Mouse (Mus musculus): ENCODE results near the gene Tmem30c. TPM values are rescaled to one million over a fixed set of nuclear protein-coding genes. Genes with fewer than 3 reads are reported as not detected.

Tmem30c gene
- polyA plus RNA-seq, 1 experiment from 2014 or later, result 0.05 TPM

DNA sequence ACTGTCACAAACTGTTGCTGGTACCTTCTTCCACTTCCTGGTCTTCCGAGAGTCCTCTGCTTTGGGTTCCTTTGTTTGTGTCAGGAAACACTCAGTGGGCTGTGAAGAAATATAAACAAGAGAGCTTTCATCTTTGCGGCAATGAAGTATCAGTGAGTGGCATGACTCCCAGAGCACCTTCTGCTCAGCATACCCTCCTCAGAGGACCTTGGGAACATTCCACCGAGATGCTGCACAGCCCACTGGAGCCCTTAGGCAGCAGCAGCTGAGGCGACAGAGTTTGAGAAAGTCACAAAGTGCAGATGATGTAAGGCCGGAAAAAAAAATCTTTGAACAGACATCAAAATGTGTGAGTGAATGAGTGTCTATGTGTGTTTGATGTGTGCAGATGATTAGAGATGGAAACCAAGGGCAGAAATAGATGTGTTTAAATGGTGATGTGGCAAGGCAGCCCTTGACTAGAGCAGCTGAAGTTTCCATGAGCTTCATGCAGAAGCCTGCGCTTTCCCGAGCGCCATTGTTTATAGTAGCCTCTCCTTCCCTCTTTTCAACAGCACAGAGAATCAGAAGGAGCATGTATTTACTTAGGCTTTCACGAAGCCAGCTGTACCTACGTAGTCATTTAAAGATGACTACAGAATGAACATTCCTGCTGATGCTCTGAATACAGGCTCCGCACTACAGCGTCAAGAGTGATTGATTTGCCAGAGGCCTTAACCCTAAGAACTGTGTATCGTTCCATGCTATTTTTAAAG, 25.4 kb upstream of the Tmem30c start:
- H3K4me1 ChIP-seq, result peaks cover 2% of the 10 kb centered on the region; the same call in 1 of the 2 replicates
- H3K9ac ChIP-seq, result no peak overlapping the region
- no peak overlapping the region for H3K4me2 ChIP-seq (replicated peaks)
- 0 out of 2 replicates have a peak, but pooled peaks cover 12% of the 10 kb centered on the region for H3K9me3 ChIP-seq (replicated peaks)
- no peak overlapping the region for H3K4me3 ChIP-seq (replicated peaks)
- H3K36me3 ChIP-seq, result no peaks in the 10 kb centered on the region
- no peaks in the 10 kb centered on the region for H3K27me3 ChIP-seq
- no peak for ATAC-seq (ENCODE audit: insufficient number of reproducible peaks, low FRiP score, low TSS enrichment, low read depth)
- H3K27ac ChIP-seq (replicated peaks), result peak overlapping the region; percentile 44
- 54% methylated on average over 13 of the region's 13 CpGs for WGBS

DNA sequence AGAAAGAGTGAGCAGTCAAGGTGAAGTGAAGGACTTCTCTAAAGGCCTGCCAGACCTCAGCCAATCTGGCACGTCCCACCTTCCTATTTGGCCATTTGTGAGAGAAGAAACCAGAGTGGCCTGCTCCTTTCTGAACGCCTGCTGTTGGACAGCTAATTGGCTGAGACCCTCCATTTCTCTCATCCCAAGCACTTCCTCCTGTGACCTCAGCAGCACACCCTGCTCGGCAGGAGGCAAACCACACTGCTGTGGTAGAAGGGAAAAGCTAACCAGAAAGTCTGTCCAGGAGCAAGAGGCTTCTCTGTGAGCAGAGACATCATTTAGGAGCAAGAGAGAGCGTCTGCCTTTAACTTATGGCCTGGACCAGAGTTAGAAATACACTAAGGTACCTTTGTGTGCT, 24.5 kb upstream of the Tmem30c start:
- 0 out of 2 replicates have a peak, but pooled peaks cover 12% of the 10 kb centered on the region for H3K9me3 ChIP-seq (replicated peaks)
- no peaks in the 10 kb centered on the region for H3K27me3 ChIP-seq
- H3K4me2 ChIP-seq (replicated peaks), result no peak overlapping the region
- no peak for ATAC-seq (ENCODE audit: insufficient number of reproducible peaks, low FRiP score, low TSS enrichment, low read depth)
- no peak overlapping the region for H3K27ac ChIP-seq (replicated peaks)
- H3K36me3 ChIP-seq, result no peaks in the 10 kb centered on the region
- peaks cover 2% of the 10 kb centered on the region; the same call in 1 of the 2 replicates for H3K4me1 ChIP-seq
- H3K4me3 ChIP-seq (replicated peaks), result no peak overlapping the region
- no peak overlapping the region for H3K9ac ChIP-seq
- WGBS, result 71% methylated on average over 4 of the region's 4 CpGs

DNA sequence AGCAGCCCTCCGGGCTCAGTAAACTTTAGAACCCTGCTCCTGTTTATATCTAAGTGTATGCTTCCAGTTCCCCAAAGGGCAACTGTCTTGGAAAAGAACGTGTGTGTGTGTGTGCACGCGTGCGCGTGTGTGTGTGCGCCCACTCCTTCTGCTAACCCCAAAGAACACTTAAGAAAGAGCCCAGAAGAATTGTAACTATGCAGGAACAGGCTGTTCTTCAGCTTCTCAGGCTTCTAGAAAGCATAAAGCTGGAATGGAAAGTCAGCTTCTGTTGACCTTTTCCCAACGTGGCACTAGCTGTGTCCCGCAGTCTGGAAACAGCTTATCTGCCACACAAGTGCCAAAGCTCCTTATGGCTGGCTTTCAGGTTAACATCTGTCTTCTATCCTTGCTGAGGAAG, 22.4 kb upstream of the Tmem30c start:
- Histone ChIP-seq H3K27me3 (no peaks in the 10 kb centered on the region), H3K4me1 (peaks cover 2% of the 10 kb centered on the region; the same call in 1 of the 2 replicates), H3K4me3 (replicated peaks) (no peak overlapping the region), H3K36me3 (no peaks in the 10 kb centered on the region), H3K9me3 (replicated peaks) (0 out of 2 replicates have a peak, but pooled peaks cover 5% of the 10 kb centered on the region), H3K4me2 (replicated peaks) (no peak overlapping the region), H3K9ac (no peak overlapping the region), H3K27ac (replicated peaks) (no peak overlapping the region)
- ATAC-seq (ENCODE audit: insufficient number of reproducible peaks, low FRiP score, low TSS enrichment, low read depth), result no peak
- 82% methylated on average over 9 of the region's 9 CpGs for WGBS

DNA sequence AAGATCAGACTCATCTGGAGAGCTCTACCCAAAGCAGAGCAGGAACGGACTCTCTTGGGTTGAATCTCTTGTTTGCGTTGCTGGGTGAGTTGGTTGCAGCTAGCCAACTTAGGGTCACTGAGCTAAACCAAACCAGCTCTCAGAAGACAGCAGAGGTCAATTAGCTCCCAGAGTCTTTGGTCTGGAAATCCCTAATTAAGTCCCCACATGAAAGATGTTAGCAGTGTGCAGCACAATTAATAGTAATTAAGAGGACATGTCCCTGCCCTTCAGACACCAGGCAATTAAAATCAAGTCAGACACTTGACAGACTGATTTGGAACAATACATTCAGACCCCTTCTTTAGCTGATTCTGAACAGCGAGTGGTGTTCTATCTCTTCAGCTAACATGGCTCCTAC, 21.6 kb upstream of the Tmem30c start:
- Histone ChIP-seq H3K36me3 (no peaks in the 10 kb centered on the region), H3K4me1 (peaks cover 2% of the 10 kb centered on the region; the same call in 1 of the 2 replicates), H3K4me2 (replicated peaks) (no peak overlapping the region), H3K27ac (replicated peaks) (no peak overlapping the region), H3K9me3 (replicated peaks) (no peaks in the 10 kb centered on the region), H3K9ac (no peak overlapping the region), H3K27me3 (no peaks in the 10 kb centered on the region), H3K4me3 (replicated peaks) (no peak overlapping the region)
- 74% methylated on average over 3 of the region's 3 CpGs for WGBS
- ATAC-seq (ENCODE audit: insufficient number of reproducible peaks, low FRiP score, low TSS enrichment, low read depth), result no peak

DNA sequence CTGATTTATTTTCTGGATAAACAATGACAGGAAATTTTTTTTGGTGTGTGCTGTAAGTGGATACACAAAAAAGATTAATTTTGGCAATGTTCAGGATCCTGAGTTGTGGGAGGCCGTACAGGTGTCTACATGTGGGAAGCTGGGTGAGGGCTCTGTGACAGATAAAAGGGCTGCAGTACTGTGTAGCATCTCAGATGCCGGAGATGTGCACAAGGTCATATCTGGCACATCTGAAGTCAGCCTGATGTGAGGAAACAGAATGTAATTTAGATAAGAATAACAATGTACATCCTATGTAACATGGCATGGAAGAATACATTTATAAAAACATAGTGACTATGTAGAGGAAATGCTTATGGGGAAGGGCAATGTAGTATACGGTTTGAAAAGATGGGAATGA, 20.8 kb upstream of the Tmem30c start:
- ATAC-seq (ENCODE audit: insufficient number of reproducible peaks, low FRiP score, low TSS enrichment, low read depth), result no peak

DNA sequence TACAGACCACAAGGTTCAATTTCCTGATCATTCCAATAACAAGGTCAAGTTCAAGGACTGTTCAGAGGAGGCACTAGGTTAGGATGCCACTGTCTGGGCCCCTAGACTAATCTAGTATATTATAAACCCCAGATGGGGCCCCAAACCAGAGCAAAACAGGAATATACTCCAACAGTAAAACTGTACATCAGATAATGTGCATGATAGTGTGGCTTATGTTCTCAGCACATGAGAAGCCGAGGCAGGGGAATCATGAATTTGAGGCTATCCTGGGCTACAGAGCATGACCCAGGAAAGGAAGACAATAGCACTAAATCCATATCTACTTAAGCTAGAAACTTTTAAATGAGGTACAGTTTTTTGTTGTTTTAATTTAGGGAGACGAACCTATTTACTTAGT, 19.5 kb upstream of the Tmem30c start:
- Histone ChIP-seq H3K9ac (no peak overlapping the region), H3K4me3 (replicated peaks) (no peak overlapping the region), H3K4me1 (no peaks in the 10 kb centered on the region), H3K9me3 (replicated peaks) (no peaks in the 10 kb centered on the region), H3K27ac (replicated peaks) (no peak overlapping the region), H3K36me3 (no peaks in the 10 kb centered on the region), H3K4me2 (replicated peaks) (no peak overlapping the region), H3K27me3 (no peaks in the 10 kb centered on the region)
- ATAC-seq (ENCODE audit: insufficient number of reproducible peaks, low FRiP score, low TSS enrichment, low read depth), result no peak
- WGBS, result 83% methylated on average over 2 of the region's 2 CpGs

More for the DNA sequence above, 20.8 kb upstream of the Tmem30c start:
- Histone ChIP-seq H3K9ac (no peak overlapping the region), H3K27ac (replicated peaks) (no peak overlapping the region), H3K9me3 (replicated peaks) (no peaks in the 10 kb centered on the region), H3K36me3 (no peaks in the 10 kb centered on the region), H3K4me2 (replicated peaks) (no peak overlapping the region), H3K27me3 (no peaks in the 10 kb centered on the region), H3K4me3 (replicated peaks) (no peak overlapping the region), H3K4me1 (peaks cover 2% of the 10 kb centered on the region; the same call in 1 of the 2 replicates)
- WGBS, result 81% methylated on average over 3 of the region's 3 CpGs

DNA sequence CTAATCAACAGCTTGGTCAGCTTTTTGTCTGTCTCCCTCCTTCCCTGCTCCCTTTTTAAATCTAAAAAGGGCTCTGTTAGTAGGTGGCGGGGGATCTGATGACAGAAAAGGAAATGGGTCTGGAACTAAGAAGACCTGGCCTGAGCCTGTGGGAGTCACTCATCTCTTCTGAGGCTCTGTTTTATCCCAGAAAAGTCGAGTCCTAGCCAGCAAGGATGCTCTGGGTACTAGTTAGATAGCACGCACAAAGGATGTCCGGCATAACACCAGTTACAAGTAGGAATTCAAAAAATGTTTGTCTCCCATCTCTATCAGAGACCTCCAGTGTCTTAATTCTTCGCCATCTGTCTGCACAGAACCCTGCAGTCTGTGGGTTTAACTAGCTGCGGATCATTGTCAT, 12.8 kb upstream of the Tmem30c start:
- Histone ChIP-seq H3K36me3 (no peaks in the 10 kb centered on the region), H3K27me3 (no peaks in the 10 kb centered on the region), H3K9ac (no peak overlapping the region), H3K4me2 (replicated peaks) (no peak overlapping the region), H3K4me3 (replicated peaks) (no peak overlapping the region), H3K27ac (replicated peaks) (no peak overlapping the region), H3K4me1 (peaks cover 9% of the 10 kb centered on the region), H3K9me3 (replicated peaks) (no peaks in the 10 kb centered on the region)
- 77% methylated on average over 6 of the region's 6 CpGs for WGBS
- ATAC-seq (ENCODE audit: insufficient number of reproducible peaks, low FRiP score, low TSS enrichment, low read depth), result no peak

DNA sequence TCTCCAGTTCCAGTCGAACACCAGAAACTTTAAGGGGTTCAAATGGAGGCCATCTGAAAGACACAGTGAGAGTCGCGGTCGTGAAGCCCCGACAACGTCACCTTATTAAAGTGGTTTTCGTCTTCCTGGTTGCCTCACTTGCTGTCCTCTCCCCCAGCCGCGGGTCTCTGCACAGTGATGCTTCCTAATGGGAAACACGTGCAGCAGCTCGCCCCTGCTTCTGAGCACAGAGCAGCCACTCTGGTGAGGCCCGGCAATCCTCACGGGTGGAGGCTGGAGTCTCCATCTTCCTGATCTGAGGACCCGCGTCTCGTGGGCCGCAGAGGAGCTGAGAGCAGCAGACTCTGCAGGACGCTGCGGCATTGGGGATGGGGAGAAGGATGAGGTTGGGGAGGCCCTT, 11.1 kb upstream of the Tmem30c start:
- no peak overlapping the region for H3K9ac ChIP-seq
- 16% methylated on average over 19 of the region's 19 CpGs for WGBS
- H3K9me3 ChIP-seq (replicated peaks), result no peaks in the 10 kb centered on the region
- H3K4me2 ChIP-seq (replicated peaks), result peak overlapping the region; percentile 44
- no peak for ATAC-seq (ENCODE audit: insufficient number of reproducible peaks, low FRiP score, low TSS enrichment, low read depth)
- no peaks in the 10 kb centered on the region for H3K27me3 ChIP-seq
- H3K4me3 ChIP-seq (replicated peaks), result peak overlapping the region; percentile 17; the same call in 1 of the 2 replicates
- H3K36me3 ChIP-seq, result no peaks in the 10 kb centered on the region
- H3K4me1 ChIP-seq, result peaks cover 9% of the 10 kb centered on the region
- no peak overlapping the region; the same call in 1 of the 2 replicates for H3K27ac ChIP-seq (replicated peaks)

DNA sequence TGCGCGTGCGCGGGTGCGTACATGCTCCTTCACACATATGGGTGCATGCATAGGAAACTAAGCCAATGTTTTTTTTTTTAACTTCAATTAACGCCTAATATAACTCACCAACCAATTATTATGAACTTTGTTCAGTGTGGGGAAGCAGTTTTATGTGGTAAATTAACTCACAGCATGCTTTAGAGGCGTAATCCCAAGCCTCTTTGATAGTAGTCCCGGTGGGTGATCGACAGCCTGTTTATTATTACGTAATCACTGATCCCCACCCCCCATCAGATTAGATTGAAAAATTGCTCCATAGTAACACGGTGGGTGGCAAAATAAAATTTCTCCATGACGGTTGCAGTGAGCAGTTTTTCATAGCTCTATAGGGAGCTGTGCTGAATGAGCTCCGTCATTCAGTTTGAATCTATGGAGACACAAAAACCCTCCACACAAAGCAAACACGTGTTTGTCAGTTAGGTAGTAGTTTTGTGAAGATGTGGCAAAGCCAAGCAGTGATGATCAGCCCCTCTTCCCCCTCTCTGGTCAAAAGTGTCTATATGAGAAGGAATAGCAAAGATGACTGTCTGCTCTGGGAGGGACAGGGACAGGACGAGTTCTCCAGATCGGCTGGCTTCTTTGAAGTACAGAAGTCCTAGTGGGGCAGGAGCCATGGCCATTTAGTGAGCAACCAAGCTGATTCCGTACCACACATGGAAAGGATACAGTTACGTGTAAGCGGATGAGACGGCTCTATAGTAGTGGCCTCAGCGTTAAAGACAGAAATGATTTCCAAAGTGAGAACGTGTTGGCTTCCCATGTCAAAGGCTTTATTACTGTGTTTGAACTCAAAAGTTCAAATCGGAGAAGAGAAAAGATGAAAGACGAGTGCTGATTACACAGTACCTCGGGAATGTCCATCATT, 10.4 kb upstream of the Tmem30c start:
- H3K4me1 ChIP-seq, result peaks cover 9% of the 10 kb centered on the region
- H3K4me3 ChIP-seq (replicated peaks), result peak overlapping the region; percentile 17; the same call in 1 of the 2 replicates
- H3K27ac ChIP-seq (replicated peaks), result no peak overlapping the region
- no peaks in the 10 kb centered on the region for H3K27me3 ChIP-seq
- no peak overlapping the region for H3K9ac ChIP-seq
- no peaks in the 10 kb centered on the region for H3K36me3 ChIP-seq
- H3K9me3 ChIP-seq (replicated peaks), result no peaks in the 10 kb centered on the region
- H3K4me2 ChIP-seq (replicated peaks), result peak overlapping the region; percentile 44
- ATAC-seq (ENCODE audit: insufficient number of reproducible peaks, low FRiP score, low TSS enrichment, low read depth), result no peak
- WGBS, result 63% methylated on average over 25 of the region's 25 CpGs

DNA sequence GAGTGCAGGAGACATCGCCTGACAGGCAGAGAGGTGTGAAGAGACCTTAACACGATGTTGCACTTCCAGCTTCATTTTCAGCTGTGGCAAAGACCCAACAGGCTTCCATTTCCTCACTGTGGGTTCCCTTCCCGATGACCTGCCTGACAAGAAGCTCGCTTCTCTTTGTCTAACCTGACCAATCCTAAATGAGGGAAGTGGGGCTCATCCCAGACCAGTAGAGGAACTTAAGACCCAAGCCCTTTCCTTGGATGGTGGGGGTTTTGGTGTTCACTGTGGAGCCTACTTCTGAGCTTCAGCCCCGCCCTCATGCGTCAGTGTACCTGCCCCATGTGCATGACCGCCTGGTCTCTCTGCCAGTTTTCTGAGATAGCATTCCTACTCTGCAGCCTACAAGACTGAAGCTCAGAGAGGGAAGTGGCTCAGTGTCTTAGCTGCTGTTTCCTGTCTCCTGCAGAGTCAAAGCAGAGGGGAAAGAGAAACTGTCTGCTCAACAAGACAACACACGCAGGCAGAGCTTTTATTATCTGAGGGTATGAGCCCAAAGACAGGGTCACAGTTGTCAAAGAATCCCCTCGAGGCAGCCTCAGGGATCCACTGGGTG, 8.9 kb upstream of the Tmem30c start:
- ATAC-seq (ENCODE audit: insufficient number of reproducible peaks, low FRiP score, low TSS enrichment, low read depth), result no peak
- Histone ChIP-seq H3K27me3 (no peaks in the 10 kb centered on the region), H3K27ac (replicated peaks) (no peak overlapping the region), H3K4me1 (peaks cover 9% of the 10 kb centered on the region), H3K9me3 (replicated peaks) (no peaks in the 10 kb centered on the region), H3K9ac (no peak overlapping the region), H3K4me3 (replicated peaks) (no peak overlapping the region), H3K36me3 (no peaks in the 10 kb centered on the region), H3K4me2 (replicated peaks) (no peak overlapping the region)
- WGBS, result 76% methylated on average over 9 of the region's 9 CpGs

Measured in embryonic facial prominence, embryonic 15.5 days (tissue).